Mouse (Mus musculus) C2C12 (cell line): ENCODE results near the gene Gdf1.

Source experiments
- CTCF ChIP-seq: IDR thresholded peaks from one replicate; pipeline ENCODE4 v1.5.1; 2011; ENCODE audit not compliant: control insufficient read depth, insufficient read depth, insufficient read length
- FOSL1 ChIP-seq: IDR thresholded peaks from one replicate; pipeline ENCODE4 v1.8.0; 2011; ENCODE audit warnings: mild to moderate bottlenecking, low read length; ENCODE audit not compliant: poor library complexity, insufficient read depth, severe bottlenecking
- MAX ChIP-seq: IDR thresholded peaks from one replicate; pipeline ENCODE4 v1.6.1; 2011; ENCODE audit warnings: mild to moderate bottlenecking, control low read depth

- no peak for TF ChIP-seq CTCF
- TF ChIP-seq MAX: no peak
- TF ChIP-seq FOSL1: no peak
Observed at GRCm38 (mm10) chr8:70331526-70331925, 1.9 kb downstream of the Gdf1 start.
